Mouse (Mus musculus): ENCODE results near the gene Atp8b3. TPM values are rescaled to one million over a fixed set of nuclear protein-coding genes. Genes with fewer than 3 reads are reported as not detected.
A peak's percentile ranks its signal among the peaks of the same experiment; 100 is the strongest.

Atp8b3 gene
- polyA plus RNA-seq, 1 experiment from 2014 or later, result 0.06 TPM

GRCm38 (mm10) chr10:80566375-80567092, 27.6 kb upstream of the Atp8b3 start:
- peaks cover 7% of the 10 kb centered on the region; the same call in 1 of the 2 replicates for H3K36me3 ChIP-seq
- H3K27me3 ChIP-seq, result no peaks in the 10 kb centered on the region
- no peak overlapping the region for H3K9ac ChIP-seq
- H3K27ac ChIP-seq, result no peak overlapping the region
- 31% methylated on average over 17 of the region's 17 CpGs for WGBS
- H3K4me1 ChIP-seq (replicated peaks), result peaks cover 39% of the 10 kb centered on the region
- no peaks in the 10 kb centered on the region for H3K9me3 ChIP-seq (replicated peaks)
- H3K4me2 ChIP-seq, result no peak overlapping the region; the same call in 1 of the 2 replicates
- no peak; the same call in 1 of the 2 replicates for ATAC-seq (replicated peaks; ENCODE audit: insufficient number of reproducible peaks, insufficient read depth, low FRiP score, low read depth)
- H3K4me3 ChIP-seq, result no peak overlapping the region

DNA sequence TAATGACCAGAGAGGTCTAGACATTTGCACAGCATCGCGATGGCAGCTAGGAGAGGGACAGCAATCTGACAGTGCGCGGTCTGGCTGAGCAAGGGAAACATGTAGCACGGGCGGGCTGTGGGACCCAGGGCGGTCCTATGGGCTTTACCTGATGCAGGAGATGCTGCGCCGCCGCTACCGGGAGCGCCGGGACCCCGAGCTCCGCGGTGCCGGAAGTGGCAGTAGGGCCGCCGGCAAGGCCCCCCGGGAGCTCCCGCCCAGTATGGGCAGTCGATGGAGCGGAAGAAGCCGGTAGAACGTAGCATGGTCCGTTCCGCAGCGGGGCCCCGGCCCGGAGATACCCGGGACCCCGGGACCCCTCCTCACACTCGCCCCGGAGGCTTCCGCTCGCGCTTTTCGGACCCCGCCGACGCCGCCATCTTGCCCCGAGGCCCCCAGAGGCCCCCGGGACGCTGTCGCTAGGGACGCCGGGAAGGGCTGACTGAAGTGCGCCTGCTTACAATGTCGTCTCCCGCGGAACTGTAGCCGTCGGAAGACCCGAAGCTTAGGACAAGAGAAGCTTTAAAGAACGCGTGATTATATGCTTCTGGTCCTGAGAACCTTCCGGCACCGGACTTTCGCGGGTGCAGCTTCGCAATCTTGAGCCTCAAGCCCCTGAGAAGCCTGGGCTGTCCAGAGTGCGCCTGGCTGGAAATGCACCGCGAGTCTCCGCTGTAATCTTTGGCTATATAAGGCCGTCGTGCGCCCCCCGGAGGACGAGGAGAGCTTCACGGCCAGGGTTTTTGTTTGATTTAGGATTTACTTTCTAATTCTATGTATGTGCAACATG, 22.4 kb upstream of the Atp8b3 start, which contains the start of gene Rexo1:
Rexo1 (minus strand) TSS at position 445 of the 829 bp plus-strand sequence.
- Histone ChIP-seq H3K27ac (peak within 1 kb of the TSS; percentile 90), H3K36me3 (no peaks in the 10 kb centered on the region), H3K4me3 (peak within 1 kb of the TSS; percentile 84), H3K4me1 (replicated peaks) (peaks cover 46% of the 10 kb centered on the region), H3K9ac (peak within 1 kb of the TSS; percentile 99), H3K27me3 (no peaks in the 10 kb centered on the region), H3K4me2 (peak within 1 kb of the TSS; percentile 91), H3K9me3 (replicated peaks) (no peaks in the 10 kb centered on the region)
- under 1% methylated on average over 72 of the region's 72 CpGs for WGBS
- ATAC-seq (replicated peaks; ENCODE audit: insufficient number of reproducible peaks, insufficient read depth, low FRiP score, low read depth), result peak; percentile 75

DNA sequence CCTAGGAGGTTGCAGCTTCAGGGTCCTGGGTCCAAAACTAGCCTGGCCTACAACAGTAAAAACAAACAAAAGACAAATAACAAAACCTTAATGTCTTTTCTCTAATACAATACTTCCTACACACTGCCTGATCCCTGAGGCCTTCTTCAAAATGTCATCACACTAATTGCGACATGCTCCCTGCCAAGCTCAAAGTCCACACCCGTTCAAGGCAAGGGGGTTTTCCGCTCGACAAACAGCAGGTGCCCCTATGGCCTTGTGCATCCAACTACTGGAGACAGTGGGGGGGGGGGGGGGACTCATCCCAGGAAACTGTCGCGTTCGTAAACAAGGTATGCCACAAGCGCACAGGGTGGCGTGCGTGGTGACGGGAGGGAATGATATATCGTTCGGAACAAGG, 21.7 kb upstream of the Atp8b3 start:
- Histone ChIP-seq H3K36me3 (no peaks in the 10 kb centered on the region), H3K9ac (peak overlapping the region; percentile 99), H3K27ac (0 out of 2 replicates have a peak overlapping the region, but pooled peaks have one; percentile 90), H3K4me3 (peak overlapping the region; percentile 84), H3K27me3 (no peaks in the 10 kb centered on the region), H3K9me3 (replicated peaks) (no peaks in the 10 kb centered on the region), H3K4me2 (peak overlapping the region; percentile 91), H3K4me1 (replicated peaks) (peaks cover 46% of the 10 kb centered on the region)
- no peak for ATAC-seq (replicated peaks; ENCODE audit: insufficient number of reproducible peaks, insufficient read depth, low FRiP score, low read depth)
- WGBS, result under 1% methylated on average over 13 of the region's 13 CpGs

DNA sequence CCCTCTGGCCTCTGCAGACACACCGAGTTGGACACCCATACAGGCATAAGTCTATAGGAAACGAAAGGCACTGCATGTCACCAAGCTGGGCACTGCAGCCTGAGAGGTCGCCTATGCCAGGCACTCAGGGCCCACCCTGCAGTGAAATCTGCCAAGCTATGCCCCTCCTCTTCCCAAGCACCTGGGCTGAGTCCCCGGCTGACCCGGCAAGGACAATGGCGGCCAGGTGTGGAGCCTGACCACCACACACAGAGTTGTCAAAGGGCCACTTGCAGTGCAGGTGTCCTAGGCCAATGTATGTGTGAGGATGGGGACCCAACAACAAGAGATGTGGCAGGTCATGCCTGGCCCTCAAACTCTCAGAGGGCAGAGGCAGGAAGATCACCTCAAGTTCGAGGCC, 20.5 kb upstream of the Atp8b3 start:
- Histone ChIP-seq H3K27me3 (no peaks in the 10 kb centered on the region), H3K27ac (no peak overlapping the region), H3K4me2 (no peak overlapping the region), H3K9me3 (replicated peaks) (no peaks in the 10 kb centered on the region), H3K36me3 (no peaks in the 10 kb centered on the region), H3K4me3 (no peak overlapping the region), H3K9ac (no peak overlapping the region), H3K4me1 (replicated peaks) (peaks cover 50% of the 10 kb centered on the region)
- 88% methylated on average over 7 of the region's 7 CpGs for WGBS
- ATAC-seq (replicated peaks; ENCODE audit: insufficient number of reproducible peaks, insufficient read depth, low FRiP score, low read depth), result no peak

- H3K27ac ChIP-seq, result 0 out of 2 replicates have a peak overlapping the region, but pooled peaks have one; percentile 31
- no peak for ATAC-seq (replicated peaks; ENCODE audit: insufficient number of reproducible peaks, insufficient read depth, low FRiP score, low read depth)
- 34% methylated on average over 5 of the region's 5 CpGs for WGBS
- no peaks in the 10 kb centered on the region for H3K36me3 ChIP-seq
- no peaks in the 10 kb centered on the region for H3K9me3 ChIP-seq (replicated peaks)
- no peaks in the 10 kb centered on the region for H3K27me3 ChIP-seq
- H3K4me2 ChIP-seq, result no peak overlapping the region
- H3K9ac ChIP-seq, result peak overlapping the region; percentile 11; the same call in 1 of the 2 replicates
- no peak overlapping the region for H3K4me3 ChIP-seq
- peaks cover 63% of the 10 kb centered on the region for H3K4me1 ChIP-seq (replicated peaks)
Measured at GRCm38 (mm10) chr10:80557346-80557965, 18.5 kb upstream of the Atp8b3 start.

DNA sequence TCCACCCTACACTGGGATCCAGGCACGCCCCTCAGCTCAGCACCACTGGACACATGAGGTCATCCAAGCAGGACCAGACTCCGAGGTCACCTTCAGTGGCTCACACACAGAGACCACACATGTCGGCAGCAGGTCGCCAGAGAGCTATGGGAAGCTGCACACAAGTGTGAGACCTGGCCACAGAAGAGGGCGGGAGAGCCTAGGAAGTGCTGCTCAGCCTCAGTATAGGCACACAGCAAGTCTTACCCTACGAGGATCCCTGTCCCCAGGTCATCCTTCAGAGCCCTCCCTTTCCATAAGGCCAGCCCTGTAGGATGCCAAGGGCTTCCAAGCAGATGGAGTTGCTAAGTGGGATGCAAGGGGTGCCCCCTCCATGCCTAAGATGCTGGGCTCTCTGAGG, 15.1 kb upstream of the Atp8b3 start:
- H3K9ac ChIP-seq, result 0 out of 2 replicates have a peak overlapping the region, but pooled peaks have one; percentile 17
- WGBS, result 60% methylated on average over 6 of the region's 6 CpGs
- no peaks in the 10 kb centered on the region for H3K9me3 ChIP-seq (replicated peaks)
- H3K36me3 ChIP-seq, result peaks cover 11% of the 10 kb centered on the region
- no peak overlapping the region for H3K4me2 ChIP-seq
- no peak overlapping the region for H3K4me3 ChIP-seq
- H3K27ac ChIP-seq, result no peak overlapping the region
- no peaks in the 10 kb centered on the region for H3K27me3 ChIP-seq
- peaks cover 39% of the 10 kb centered on the region for H3K4me1 ChIP-seq (replicated peaks)
- ATAC-seq (replicated peaks; ENCODE audit: insufficient number of reproducible peaks, insufficient read depth, low FRiP score, low read depth), result no peak

GRCm38 (mm10) chr10:80553575-80553974, 14.7 kb upstream of the Atp8b3 start:
- H3K27ac ChIP-seq, result no peak overlapping the region; the same call in 1 of the 2 replicates
- H3K9ac ChIP-seq, result no peak overlapping the region

DNA sequence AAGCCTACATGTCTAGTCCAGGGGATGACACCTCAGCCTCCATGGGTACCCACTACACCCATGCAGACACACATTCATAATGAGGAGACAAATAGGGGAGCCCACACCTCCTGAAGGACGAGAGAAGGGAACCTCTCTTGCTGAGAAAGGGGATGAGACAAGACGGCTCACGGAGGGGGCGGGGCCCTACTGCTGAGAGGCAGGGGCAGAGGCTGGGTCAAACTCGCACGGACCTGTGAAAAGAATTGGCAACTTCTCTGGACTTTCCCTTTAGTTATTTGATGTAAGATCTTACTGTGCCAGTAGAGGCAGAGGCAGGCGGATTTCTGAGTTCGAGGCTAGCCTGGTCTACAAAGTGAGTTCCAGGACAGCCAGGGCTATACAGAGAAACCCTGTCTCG, 13.4 kb upstream of the Atp8b3 start:
- Histone ChIP-seq H3K9me3 (replicated peaks) (no peaks in the 10 kb centered on the region), H3K4me3 (no peak overlapping the region), H3K9ac (no peak overlapping the region), H3K27me3 (no peaks in the 10 kb centered on the region), H3K4me1 (replicated peaks) (peaks cover 30% of the 10 kb centered on the region), H3K36me3 (peaks cover 24% of the 10 kb centered on the region), H3K27ac (no peak overlapping the region), H3K4me2 (no peak overlapping the region)
- ATAC-seq (replicated peaks; ENCODE audit: insufficient number of reproducible peaks, insufficient read depth, low FRiP score, low read depth), result no peak
- 65% methylated on average over 9 of the region's 9 CpGs for WGBS

More at GRCm38 (mm10) chr10:80553575-80553974, 14.7 kb upstream of the Atp8b3 start:
- Histone ChIP-seq H3K27me3 (no peaks in the 10 kb centered on the region), H3K4me1 (replicated peaks) (peaks cover 39% of the 10 kb centered on the region), H3K36me3 (peaks cover 13% of the 10 kb centered on the region), H3K4me2 (no peak overlapping the region), H3K4me3 (no peak overlapping the region), H3K9me3 (replicated peaks) (no peaks in the 10 kb centered on the region)
- no peak for ATAC-seq (replicated peaks; ENCODE audit: insufficient number of reproducible peaks, insufficient read depth, low FRiP score, low read depth)
- 49% methylated on average over 8 of the region's 8 CpGs for WGBS

GRCm38 (mm10) chr10:80549279-80549678, 10.4 kb upstream of the Atp8b3 start:
- H3K9ac ChIP-seq, result no peak overlapping the region
- H3K27ac ChIP-seq, result no peak overlapping the region
- no peak overlapping the region for H3K4me2 ChIP-seq
- peaks cover 52% of the 10 kb centered on the region for H3K36me3 ChIP-seq
- ATAC-seq (replicated peaks; ENCODE audit: insufficient number of reproducible peaks, insufficient read depth, low FRiP score, low read depth), result no peak
- no peaks in the 10 kb centered on the region for H3K27me3 ChIP-seq
- WGBS, result 84% methylated on average over 21 of the region's 21 CpGs
- no peak overlapping the region for H3K4me3 ChIP-seq
- peaks cover 19% of the 10 kb centered on the region for H3K4me1 ChIP-seq (replicated peaks)
- H3K9me3 ChIP-seq (replicated peaks), result no peaks in the 10 kb centered on the region

DNA sequence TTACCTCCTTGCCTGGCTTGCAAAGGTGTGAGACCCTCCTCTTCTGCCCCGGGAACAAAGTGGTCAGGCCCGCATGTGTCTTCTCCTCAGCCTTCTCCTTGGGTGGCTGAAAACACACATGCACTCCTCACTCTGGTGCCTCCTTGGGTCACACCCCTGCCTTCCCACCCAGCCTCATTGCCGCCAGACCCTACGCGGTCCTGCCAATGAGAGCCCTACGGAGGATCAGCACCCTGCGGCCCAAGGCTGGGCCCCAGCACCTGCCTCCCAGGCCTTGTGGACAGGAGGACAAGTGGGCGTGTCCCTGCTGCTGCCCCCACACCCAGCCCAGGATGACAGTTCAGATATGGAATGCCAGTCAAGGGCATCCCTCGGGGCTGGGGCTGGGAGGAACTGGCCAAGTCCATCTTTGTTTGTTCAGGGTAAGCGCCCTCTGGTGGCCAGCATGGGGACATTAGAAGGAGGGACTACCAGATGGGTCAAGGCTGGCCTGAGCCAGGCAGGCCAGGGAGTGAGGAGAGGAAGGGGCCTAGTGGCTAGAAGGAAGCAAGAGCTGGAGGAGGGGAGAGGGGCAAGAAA, 9.6 kb upstream of the Atp8b3 start:
- 0 out of 2 replicates have a peak, but pooled peaks have one; percentile 24 for ATAC-seq (replicated peaks; ENCODE audit: insufficient number of reproducible peaks, insufficient read depth, low FRiP score, low read depth)
- Histone ChIP-seq H3K9ac (no peak overlapping the region), H3K4me2 (no peak overlapping the region), H3K4me3 (no peak overlapping the region), H3K27ac (no peak overlapping the region), H3K4me1 (replicated peaks) (peaks cover 11% of the 10 kb centered on the region), H3K27me3 (no peaks in the 10 kb centered on the region), H3K9me3 (replicated peaks) (no peaks in the 10 kb centered on the region), H3K36me3 (peaks cover 59% of the 10 kb centered on the region)
- WGBS, result 73% methylated on average over 10 of the region's 10 CpGs

DNA sequence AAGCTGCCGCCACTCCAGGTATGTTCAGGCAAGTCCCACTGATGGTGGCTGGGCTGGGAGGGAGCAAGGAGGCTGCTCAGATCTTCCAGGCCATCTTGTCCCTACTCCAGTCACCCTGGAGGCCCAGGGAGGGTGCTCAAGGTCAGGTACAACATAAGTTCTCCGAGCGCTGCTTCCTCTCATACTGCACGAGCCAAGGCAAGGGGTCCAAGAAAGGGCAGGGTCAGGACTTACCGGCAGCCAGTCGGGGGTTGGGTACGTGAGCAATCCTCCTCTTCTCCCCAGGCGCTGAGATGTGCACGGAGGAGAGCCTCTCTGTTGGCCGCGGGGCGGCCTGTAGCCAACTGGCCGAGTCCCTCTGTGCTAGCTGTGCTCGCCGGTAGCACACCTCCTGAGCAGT, 8.6 kb upstream of the Atp8b3 start:
- Histone ChIP-seq H3K4me1 (replicated peaks) (peaks cover 6% of the 10 kb centered on the region), H3K9ac (no peak overlapping the region), H3K27me3 (no peaks in the 10 kb centered on the region), H3K27ac (no peak overlapping the region), H3K4me2 (no peak overlapping the region), H3K9me3 (replicated peaks) (no peaks in the 10 kb centered on the region), H3K36me3 (peaks cover 69% of the 10 kb centered on the region), H3K4me3 (no peak overlapping the region)
- ATAC-seq (replicated peaks; ENCODE audit: insufficient number of reproducible peaks, insufficient read depth, low FRiP score, low read depth), result no peak
- 86% methylated on average over 15 of the region's 15 CpGs for WGBS
